Mouse (Mus musculus): ENCODE measurements at regions not wholly inside any gene's neighbourhood (a gene's known extent, or its start where the extent isn't known, plus 50 kb on each side); places are given as distances from the start of the nearest gene placed in this dataset.

- ATAC-seq (replicated peaks): no peak
- peaks cover 26% of the 10 kb centered on the region for H3K4me1 ChIP-seq
- 12% methylated on average over 4 of the region's 4 CpGs for WGBS
- 0 out of 2 replicates have a peak overlapping the region, but pooled peaks have one; percentile 16 for H3K27ac ChIP-seq
- no peaks in the 10 kb centered on the region for H3K36me3 ChIP-seq (replicated peaks)
- peaks cover 9% of the 10 kb centered on the region; the same call in 1 of the 2 replicates for H3K27me3 ChIP-seq (replicated peaks)
- no peak overlapping the region for H3K4me3 ChIP-seq
- peak overlapping the region; percentile 32; the same call in 1 of the 2 replicates for H3K4me2 ChIP-seq
- no peak overlapping the region for H3K9ac ChIP-seq
- H3K9me3 ChIP-seq: no peaks in the 10 kb centered on the region
Measured at GRCm38 (mm10) chr5:139598715-139599114, 55.4 kb downstream of the Uncx start.

DNA sequence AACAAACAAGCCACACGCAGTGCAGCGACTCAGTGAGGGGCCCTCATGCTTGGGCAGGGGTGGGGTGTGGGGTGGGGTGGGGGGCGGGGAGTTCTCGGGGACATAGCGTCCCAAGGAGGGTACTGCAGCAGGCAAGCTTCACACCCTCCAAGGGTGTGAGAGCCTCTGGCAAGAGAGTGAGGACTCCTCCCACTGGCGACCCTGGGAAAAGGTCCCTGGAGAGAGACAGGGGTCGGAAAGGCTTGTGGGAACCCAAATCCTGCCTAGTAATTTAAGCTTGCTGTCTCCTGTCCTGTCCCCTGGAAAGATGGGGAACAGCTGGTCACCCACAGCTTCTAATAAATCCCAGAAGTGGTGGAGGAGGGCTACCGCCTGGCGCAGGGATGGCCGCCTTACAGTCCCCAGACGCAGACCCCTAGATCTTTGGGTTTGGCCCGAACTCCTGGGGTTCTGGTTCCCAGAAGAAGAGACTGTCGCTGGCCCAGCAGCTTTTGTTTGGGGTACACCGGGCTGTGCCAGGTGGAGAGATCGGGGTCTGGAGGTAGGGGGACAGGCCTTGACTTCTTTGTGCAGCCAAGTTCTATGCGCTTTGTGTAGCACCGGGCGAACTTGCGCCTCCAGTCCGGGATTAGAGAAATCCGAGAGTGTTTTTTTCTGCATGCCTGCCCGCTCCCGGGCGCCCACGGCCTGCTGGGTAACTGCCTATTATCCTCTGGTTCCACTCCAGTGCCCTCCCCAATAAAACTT lies 56.1 kb downstream of the Uncx start:
- H3K27ac ChIP-seq: peak overlapping the region; percentile 16; the same call in 1 of the 2 replicates
- H3K4me3 ChIP-seq: no peak overlapping the region
- H3K4me2 ChIP-seq: peak overlapping the region; percentile 32
- H3K9ac ChIP-seq: no peak overlapping the region
- H3K4me1 ChIP-seq: peaks cover 23% of the 10 kb centered on the region
- H3K9me3 ChIP-seq: no peaks in the 10 kb centered on the region
- peaks cover 9% of the 10 kb centered on the region; the same call in 1 of the 2 replicates for H3K27me3 ChIP-seq (replicated peaks)
- 1% methylated on average over 25 of the region's 25 CpGs for WGBS
- H3K36me3 ChIP-seq (replicated peaks): no peaks in the 10 kb centered on the region
- ATAC-seq (replicated peaks): peak; percentile 65; the same call in 1 of the 2 replicates

- H3K27ac ChIP-seq: no peak overlapping the region
- no peak overlapping the region for H3K4me3 ChIP-seq
- H3K9ac ChIP-seq: no peak overlapping the region
- ATAC-seq (replicated peaks): no peak
- H3K4me2 ChIP-seq: 0 out of 2 replicates have a peak overlapping the region, but pooled peaks have one; percentile 32
- peaks cover 18% of the 10 kb centered on the region for H3K4me1 ChIP-seq
- WGBS: 5% methylated on average over 15 of the region's 15 CpGs
- peaks cover 9% of the 10 kb centered on the region; the same call in 1 of the 2 replicates for H3K27me3 ChIP-seq (replicated peaks)
- no peaks in the 10 kb centered on the region for H3K9me3 ChIP-seq
- no peaks in the 10 kb centered on the region for H3K36me3 ChIP-seq (replicated peaks)
Measured at GRCm38 (mm10) chr5:139600213-139600612, 56.9 kb downstream of the Uncx start.

GRCm38 (mm10) chr5:139602860-139603259 lies 59.6 kb downstream of the Uncx start:
- Histone ChIP-seq H3K4me3 (no peak overlapping the region), H3K27me3 (replicated peaks) (peaks cover 9% of the 10 kb centered on the region; the same call in 1 of the 2 replicates), H3K4me1 (peaks cover 18% of the 10 kb centered on the region), H3K27ac (no peak overlapping the region), H3K9me3 (no peaks in the 10 kb centered on the region), H3K9ac (no peak overlapping the region), H3K36me3 (replicated peaks) (no peaks in the 10 kb centered on the region), H3K4me2 (no peak overlapping the region)
- ATAC-seq (replicated peaks): no peak
- WGBS: 84% methylated on average over 4 of the region's 4 CpGs

DNA sequence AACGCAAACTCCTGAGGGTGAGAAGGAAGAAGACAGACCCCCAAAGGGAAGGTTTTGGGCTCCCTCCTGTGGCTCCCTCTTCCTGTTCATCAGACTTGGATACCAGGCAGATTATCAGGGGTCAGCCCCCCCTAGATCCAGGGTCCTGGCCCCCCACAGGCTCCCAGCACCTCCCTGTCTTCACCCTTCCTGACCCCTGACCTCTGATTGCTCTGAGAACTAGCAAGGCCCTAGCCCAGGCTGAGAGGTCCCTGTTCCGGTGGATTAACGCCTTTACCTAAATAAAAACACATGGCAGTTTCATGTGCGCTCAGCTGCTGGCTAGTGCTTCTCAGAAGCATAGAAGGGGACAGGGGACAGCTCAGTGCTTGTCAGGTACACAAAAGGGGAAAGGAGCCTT lies 60.2 kb downstream of the Uncx start:
- ATAC-seq (replicated peaks): no peak
- H3K4me1 ChIP-seq: peaks cover 18% of the 10 kb centered on the region
- H3K4me3 ChIP-seq: no peak overlapping the region
- H3K9me3 ChIP-seq: no peaks in the 10 kb centered on the region
- H3K27ac ChIP-seq: no peak overlapping the region
- WGBS: 25% methylated on average over 4 of the region's 4 CpGs
- H3K27me3 ChIP-seq (replicated peaks): peaks cover 9% of the 10 kb centered on the region; the same call in 1 of the 2 replicates
- no peak overlapping the region for H3K9ac ChIP-seq
- no peaks in the 10 kb centered on the region for H3K36me3 ChIP-seq (replicated peaks)
- no peak overlapping the region for H3K4me2 ChIP-seq

DNA sequence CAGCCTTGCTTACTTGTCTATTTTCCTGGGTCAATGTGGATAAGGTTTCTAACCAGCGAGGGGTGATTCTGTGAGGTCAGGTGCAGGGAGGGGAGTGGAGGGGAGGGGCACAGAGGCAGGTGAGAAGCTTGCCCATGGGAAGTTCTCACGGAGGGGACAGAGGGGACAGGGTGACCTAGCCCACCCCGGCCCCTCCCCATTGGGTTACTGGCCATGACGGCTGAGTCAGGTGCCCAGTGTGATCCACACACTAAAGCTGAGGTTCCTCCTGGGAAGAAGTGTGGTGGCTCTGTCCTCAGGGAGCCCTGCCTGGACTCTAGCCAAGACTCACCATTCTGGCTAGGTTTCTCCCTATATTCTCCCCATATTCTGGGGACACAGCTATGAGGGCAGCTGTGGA lies 61.0 kb downstream of the Uncx start:
- no peaks in the 10 kb centered on the region for H3K36me3 ChIP-seq (replicated peaks)
- H3K4me1 ChIP-seq: peaks cover 10% of the 10 kb centered on the region
- H3K27me3 ChIP-seq (replicated peaks): peaks cover 9% of the 10 kb centered on the region; the same call in 1 of the 2 replicates
- no peaks in the 10 kb centered on the region for H3K9me3 ChIP-seq
- no peak overlapping the region for H3K4me3 ChIP-seq
- H3K27ac ChIP-seq: no peak overlapping the region
- no peak overlapping the region for H3K4me2 ChIP-seq
- no peak overlapping the region for H3K9ac ChIP-seq
- no peak for ATAC-seq (replicated peaks)
- WGBS: 59% methylated on average over 4 of the region's 4 CpGs

DNA sequence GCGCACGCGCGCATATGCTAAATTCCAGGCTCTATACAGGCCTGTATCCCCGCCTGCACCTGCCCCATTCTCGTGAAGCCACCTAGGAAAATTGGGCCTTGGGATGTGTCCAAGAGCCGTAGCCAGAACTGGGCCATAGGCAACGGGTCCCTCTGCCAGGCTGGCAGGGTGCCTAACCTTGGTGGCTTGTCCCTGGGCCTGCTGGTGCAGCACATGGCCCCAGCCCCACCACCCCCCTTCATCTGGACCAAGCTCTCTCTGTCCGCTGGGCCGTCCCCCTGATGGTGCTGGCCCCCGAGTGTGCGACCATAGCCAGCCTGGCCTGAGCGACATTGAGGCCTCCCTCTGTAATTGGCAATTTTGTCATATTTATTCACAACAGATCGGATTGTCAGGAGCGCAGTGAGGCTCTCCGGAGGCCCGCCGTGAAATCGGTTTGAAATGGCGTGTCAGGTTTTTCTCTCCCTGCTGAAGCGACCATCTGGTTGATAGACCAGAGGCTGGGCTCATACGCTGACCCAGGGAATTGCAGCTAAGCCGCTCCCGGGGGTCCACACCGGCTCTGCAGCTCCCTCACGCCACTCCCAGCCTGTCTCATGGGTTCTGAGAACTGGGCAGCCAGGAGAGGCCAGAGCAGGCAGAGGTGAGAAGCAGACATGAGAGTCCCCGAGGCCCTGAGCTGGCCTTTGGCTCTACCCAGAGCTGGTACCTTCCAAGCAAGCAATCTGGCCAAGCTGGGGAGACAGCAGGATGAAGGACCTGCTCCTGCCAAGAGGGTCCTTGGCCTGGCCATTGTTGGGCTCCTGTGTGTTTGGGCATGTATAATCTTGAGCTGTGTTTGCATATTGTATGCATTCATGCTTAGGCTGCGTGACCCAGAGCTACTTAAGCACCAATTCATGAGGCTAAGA lies 67.6 kb downstream of the Uncx start:
- Histone ChIP-seq H3K9me3 (no peaks in the 10 kb centered on the region), H3K36me3 (replicated peaks) (no peaks in the 10 kb centered on the region), H3K4me1 (peaks cover 11% of the 10 kb centered on the region), H3K4me3 (no peak overlapping the region), H3K4me2 (no peak overlapping the region), H3K27me3 (replicated peaks) (no peaks in the 10 kb centered on the region), H3K27ac (peak overlapping the region; percentile 69), H3K9ac (no peak overlapping the region)
- ATAC-seq (replicated peaks): peak; percentile 69; the same call in 1 of the 2 replicates
- 41% methylated on average over 28 of the region's 28 CpGs for WGBS

GRCm38 (mm10) chr5:139612224-139612623 lies 68.9 kb downstream of the Uncx start:
- WGBS: 74% methylated on average over 5 of the region's 5 CpGs

DNA sequence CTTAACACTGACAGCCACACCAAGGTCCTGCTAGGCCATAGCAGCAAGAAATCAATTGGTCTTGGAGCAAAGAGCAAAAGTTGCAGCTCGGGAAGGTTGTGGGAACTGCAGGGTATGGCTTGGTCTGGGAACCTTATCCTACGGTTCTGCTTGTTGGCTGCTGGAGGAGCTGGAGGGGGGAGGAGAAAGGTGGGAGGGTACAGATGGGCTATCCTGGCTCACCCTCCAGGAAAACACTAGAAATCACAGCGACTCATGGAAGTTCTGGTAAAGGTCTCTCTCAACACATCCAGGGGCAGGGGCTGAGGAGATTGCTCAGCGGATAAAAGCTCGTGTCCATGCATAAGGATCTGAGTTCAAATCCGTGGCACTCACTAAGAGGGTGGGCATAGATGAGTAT lies 69.4 kb downstream of the Uncx start:
- Histone ChIP-seq H3K9ac (no peak overlapping the region), H3K36me3 (replicated peaks) (no peaks in the 10 kb centered on the region), H3K4me3 (no peak overlapping the region), H3K27ac (no peak overlapping the region), H3K4me2 (no peak overlapping the region), H3K9me3 (no peaks in the 10 kb centered on the region), H3K4me1 (peaks cover 11% of the 10 kb centered on the region), H3K27me3 (replicated peaks) (0 out of 2 replicates have a peak, but pooled peaks cover 5% of the 10 kb centered on the region)
- no peak for ATAC-seq (replicated peaks)
- 82% methylated on average over 6 of the region's 6 CpGs for WGBS

More at GRCm38 (mm10) chr5:139612224-139612623, 68.9 kb downstream of the Uncx start:
- Histone ChIP-seq H3K4me1 (peaks cover 11% of the 10 kb centered on the region), H3K4me2 (no peak overlapping the region), H3K27ac (no peak overlapping the region), H3K27me3 (replicated peaks) (0 out of 2 replicates have a peak, but pooled peaks cover 2% of the 10 kb centered on the region), H3K4me3 (no peak overlapping the region), H3K9ac (no peak overlapping the region), H3K36me3 (replicated peaks) (no peaks in the 10 kb centered on the region), H3K9me3 (no peaks in the 10 kb centered on the region)
- no peak for ATAC-seq (replicated peaks)

GRCm38 (mm10) chr5:139613601-139614000 lies 70.3 kb downstream of the Uncx start:
- no peaks in the 10 kb centered on the region for H3K36me3 ChIP-seq (replicated peaks)
- ATAC-seq (replicated peaks): no peak
- H3K9me3 ChIP-seq: no peaks in the 10 kb centered on the region
- WGBS: 51% methylated on average over 5 of the region's 5 CpGs
- no peak overlapping the region for H3K9ac ChIP-seq
- H3K27me3 ChIP-seq (replicated peaks): 0 out of 2 replicates have a peak, but pooled peaks cover 5% of the 10 kb centered on the region
- H3K27ac ChIP-seq: no peak overlapping the region
- no peak overlapping the region for H3K4me3 ChIP-seq
- peaks cover 11% of the 10 kb centered on the region for H3K4me1 ChIP-seq
- no peak overlapping the region for H3K4me2 ChIP-seq

- WGBS: 11% methylated on average over 36 of the region's 36 CpGs
- ATAC-seq (replicated peaks): no peak
- no peak overlapping the region for H3K9ac ChIP-seq
- 0 out of 2 replicates have a peak, but pooled peaks cover 5% of the 10 kb centered on the region for H3K27me3 ChIP-seq (replicated peaks)
- H3K36me3 ChIP-seq (replicated peaks): no peaks in the 10 kb centered on the region
- no peaks in the 10 kb centered on the region for H3K9me3 ChIP-seq
- peak overlapping the region; percentile 21; the same call in 1 of the 2 replicates for H3K4me2 ChIP-seq
- H3K4me1 ChIP-seq: peaks cover 10% of the 10 kb centered on the region
- H3K27ac ChIP-seq: 0 out of 2 replicates have a peak overlapping the region, but pooled peaks have one; percentile 3
- H3K4me3 ChIP-seq: no peak overlapping the region
Measured at GRCm38 (mm10) chr5:139619301-139620161, 76.2 kb downstream of the Uncx start.

Data from midbrain, embryonic 15.5 days (tissue).